In the genomic region with DNA sequence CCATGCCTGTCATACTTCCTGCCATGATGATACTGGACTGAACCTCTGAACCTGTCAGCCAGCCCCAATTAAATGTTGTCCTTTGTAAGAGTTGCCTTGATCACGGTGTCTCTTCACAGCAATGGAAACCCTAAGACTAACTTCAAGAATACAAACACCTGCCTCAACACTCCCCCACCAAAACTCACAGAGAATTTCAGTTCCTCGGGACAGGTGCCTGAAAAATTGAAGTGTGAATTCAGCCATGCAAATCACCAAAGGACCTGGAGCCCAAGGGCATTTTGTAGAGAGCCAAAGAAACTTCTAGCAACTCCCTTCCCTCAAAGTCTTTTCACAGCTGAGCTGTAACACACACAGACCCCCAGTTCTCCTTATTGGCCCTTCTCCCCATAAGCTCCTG, we compare ENCODE assay signal across 1 mouse cellular context.
TF ChIP-seq lines count a peak whose summit lies in the region.

No protein-coding gene starts in this region.

TF ChIP-seq in CH12.LX, 34 proteins besides CTCF, POLR2A, EP300 and RAD21 (continued from another document):
- TF ChIP-seq E2F4 (IDR thresholded peaks at IDR 0.05; ENCODE audit: insufficient replicate concordance, low read depth, low read length), result no peak
- no peak for TF ChIP-seq ZMIZ1 (IDR thresholded peaks at IDR 0.05; ENCODE audit: low read depth, low read length)
- peak; percentile 86 for TF ChIP-seq IRF4 (IDR thresholded peaks at IDR 0.05; ENCODE audit: low read depth, low read length)
- TF ChIP-seq MYC (IDR thresholded peaks at IDR 0.05; ENCODE audit: low read depth, low read length), result peak; percentile 31; the same call in 1 of the 2 replicates
- no peak for TF ChIP-seq ZKSCAN1 (IDR thresholded peaks at IDR 0.05; ENCODE audit: borderline replicate concordance, low read depth, low read length)
- no peak for TF ChIP-seq NRF1 (IDR thresholded peaks at IDR 0.05; ENCODE audit: low read depth, low read length)
- TF ChIP-seq USF1 (IDR thresholded peaks at IDR 0.05; ENCODE audit: low read depth, low read length), result no peak
- no peak for TF ChIP-seq MAFK (IDR thresholded peaks at IDR 0.05; ENCODE audit: insufficient replicate concordance, low read length)
- peak; percentile 50; the same call in 1 of the 2 replicates for TF ChIP-seq CHD2 (IDR thresholded peaks at IDR 0.05; ENCODE audit: low read length)
- TF ChIP-seq JUN (IDR thresholded peaks at IDR 0.05; ENCODE audit: insufficient read depth, low read depth, low read length), result no peak; the same call in 1 of the 2 replicates
- no peak for TF ChIP-seq KAT2A (IDR thresholded peaks at IDR 0.05; ENCODE audit: insufficient replicate concordance, low read length)
- TF ChIP-seq SIN3A (IDR thresholded peaks at IDR 0.05; ENCODE audit: low read length), result peak; percentile 75
- TF ChIP-seq JUND (conservative IDR thresholded peaks at IDR 0.05; ENCODE audit: low read depth, low read length), result no peak; the same call in 1 of the 2 replicates
- no peak for TF ChIP-seq PAX5 (IDR thresholded peaks at IDR 0.05; ENCODE audit: low read length)
- 0 out of 2 replicates have a peak, but pooled peaks have one; percentile 20 for TF ChIP-seq CHD1 (IDR thresholded peaks at IDR 0.05; ENCODE audit: low read depth, low read length)
- peak; percentile 55 for TF ChIP-seq ETS1 (conservative IDR thresholded peaks at IDR 0.05; ENCODE audit: low read depth, low read length)
- no peak for TF ChIP-seq MXI1 (IDR thresholded peaks at IDR 0.05; ENCODE audit: low read depth, low read length)
- no peak for TF ChIP-seq HCFC1 (IDR thresholded peaks at IDR 0.05; ENCODE audit: low read depth, low read length)
- no peak for TF ChIP-seq NELFE (IDR thresholded peaks at IDR 0.05; ENCODE audit: low read depth, low read length)
- TF ChIP-seq UBTF (IDR thresholded peaks at IDR 0.05; ENCODE audit: low read depth, low read length), result no peak
- peak; percentile 93 for TF ChIP-seq TCF12 (IDR thresholded peaks at IDR 0.05; ENCODE audit: low read depth, low read length)
TF ChIP-seq in CH12.LX: peak in this region for 11.
